ENCODE assay signal across 17 mouse cellular contexts in the genomic region with DNA sequence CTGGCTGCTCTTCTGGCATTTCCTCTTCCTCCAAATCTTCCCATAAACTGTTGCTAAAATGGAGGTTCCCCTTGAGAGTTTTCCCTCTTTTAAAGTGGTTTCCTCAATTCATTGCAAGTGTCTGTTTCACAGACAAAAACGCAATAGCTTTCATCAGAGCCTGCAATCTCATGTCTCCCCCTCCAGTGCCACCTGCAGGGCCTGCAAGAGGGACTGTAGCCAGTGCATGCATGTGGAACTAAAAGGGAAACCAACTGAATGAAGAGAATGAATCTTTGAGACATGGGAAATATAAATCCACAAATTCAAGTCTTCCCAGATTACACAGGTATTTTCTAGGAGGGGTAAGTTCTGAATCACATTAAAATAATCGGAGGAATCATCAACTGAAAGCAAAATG.
"Had no signal": no experiment of that assay in that cellular context is flagged by ENCODE, and none has a peak within 500 bp of the region (broad histone marks: within the 10 kb centered on the region; RNA-seq: fewer than 3 reads in every experiment).

No protein-coding gene starts in this region.

- H3K4me2 ChIP-seq: lung, embryonic 15.5 days; midbrain, embryonic 12.5 days; midbrain, embryonic 15.5 days; neural tube, embryonic 12.5 days; stomach, embryonic 15.5 days had no signal

- H3K4me1 ChIP-seq: lung, embryonic 15.5 days; megakaryocyte, embryonic 14.5 days; midbrain, embryonic 12.5 days; midbrain, embryonic 15.5 days; neural tube, embryonic 12.5 days; stomach, embryonic 15.5 days had no signal

- ATAC-seq: liver, postnatal 0 days; lung, postnatal 0 days; midbrain, embryonic 15.5 days had no signal

- H3K36me3 ChIP-seq: lung, embryonic 15.5 days; midbrain, embryonic 12.5 days; midbrain, embryonic 15.5 days; neural tube, embryonic 12.5 days; stomach, embryonic 15.5 days had no signal

- DNase-seq: liver, postnatal 0 days; lung, adult 2 months; lung, postnatal 14 days; lung, postnatal 36 days; right cerebral cortex, postnatal 14 days; thymus, adult 2 months; thymus, postnatal 25 days; thymus, postnatal 4 days had no signal

- H3K4me3 ChIP-seq: lung, embryonic 15.5 days; megakaryocyte, embryonic 14.5 days; midbrain, embryonic 12.5 days; midbrain, embryonic 15.5 days; neural tube, embryonic 12.5 days; stomach, embryonic 15.5 days had no signal

- H3K27ac ChIP-seq: lung, embryonic 15.5 days; macrophage; midbrain, embryonic 12.5 days; midbrain, embryonic 15.5 days; neural tube, embryonic 12.5 days; stomach, embryonic 15.5 days; stomach, postnatal 0 days had no signal

- H3K27me3 ChIP-seq: lung, embryonic 15.5 days; megakaryocyte, embryonic 14.5 days; midbrain, embryonic 12.5 days; midbrain, embryonic 15.5 days; neural tube, embryonic 12.5 days; stomach, embryonic 15.5 days had no signal

- H3K9me3 ChIP-seq: lung, embryonic 15.5 days; midbrain, embryonic 12.5 days; midbrain, embryonic 15.5 days; neural tube, embryonic 12.5 days; stomach, embryonic 15.5 days had no signal

- H3K9ac ChIP-seq: liver, postnatal 0 days; lung, embryonic 15.5 days; midbrain, embryonic 12.5 days; midbrain, embryonic 15.5 days; neural tube, embryonic 12.5 days; stomach, embryonic 15.5 days had no signal
